Mouse (Mus musculus) brain, embryonic 14.5 days (tissue): ENCODE measurements around the gene Prkra. TPM values are rescaled to one million over a fixed set of nuclear protein-coding genes. Genes with fewer than 3 reads are reported as not detected.
"Not testable (repeated sequence)": the region's sequence is repeated elsewhere in the genome, so short reads cannot be mapped to it uniquely, and the experiment has no call there.

Source experiments
- DNase-seq: peaks from one replicate; pipeline ENCODE4 v3.0.0-alpha.2; 2011; ENCODE audit warnings: low read depth
- CTCF ChIP-seq: fragments of 200-500 bp; IDR thresholded peaks from 2 replicates; pipeline ENCODE4 v1.5.1; 2012; ENCODE audit warnings: inconsistent platforms, mild to moderate bottlenecking, moderate library complexity, borderline replicate concordance; ENCODE audit not compliant: insufficient read depth, insufficient read length; ENCODE audit errors: extremely low read depth
- POLR2A ChIP-seq: fragments of 200-500 bp; IDR thresholded peaks from 2 replicates; pipeline ENCODE4 v1.6.1; 2012; ENCODE audit warnings: mild to moderate bottlenecking, inconsistent platforms, borderline replicate concordance; ENCODE audit not compliant: poor library complexity, insufficient read depth, insufficient read length, severe bottlenecking; ENCODE audit errors: extremely low read depth
- polyA plus RNA-seq: library from polyadenylated mRNA; depleted of rRNA; stranded (reverse); fragments of >200 nt; gene quantifications from 2 replicates; pipeline ENCODE4 v1.2.3, GENCODE M21; 2012

Gene Prkra
- polyA plus RNA-seq, 1 experiment = 85.8 TPM

- peak; percentile 16 for DNase-seq
- TF ChIP-seq CTCF = no peak
Measured at GRCm38 (mm10) chr2:76654646-76655045, 6.8 kb upstream of the Prkra start.

GRCm38 (mm10) chr2:76653070-76653469, 5.3 kb upstream of the Prkra start:
- TF ChIP-seq POLR2A (no peak), CTCF (no peak)
- DNase-seq = no peak

GRCm38 (mm10) chr2:76648666-76649141, 889 bp upstream of the Prkra start:
- TF ChIP-seq POLR2A (no peak), CTCF (no peak)
- peak; percentile 41 for DNase-seq

GRCm38 (mm10) chr2:76647441-76647869, 360 bp downstream of the Prkra start:
- DNase-seq = no peak
- TF ChIP-seq POLR2A (no peak), CTCF (no peak)

GRCm38 (mm10) chr2:76643801-76644200, 4.0 kb downstream of the Prkra start:
- DNase-seq = no peak
- TF ChIP-seq CTCF (no peak), POLR2A (no peak)

- no peak for DNase-seq
Measured at GRCm38 (mm10) chr2:76639637-76640036, 8.2 kb downstream of the Prkra start.

GRCm38 (mm10) chr2:76631600-76631999, 16.2 kb downstream of the Prkra start:
- DNase-seq = peak; percentile 21
- TF ChIP-seq CTCF (no peak), POLR2A (no peak)

More at GRCm38 (mm10) chr2:76639637-76640036, 8.2 kb downstream of the Prkra start:
- TF ChIP-seq POLR2A (no peak), CTCF (no peak)

GRCm38 (mm10) chr2:76630293-76630692, 17.5 kb downstream of the Prkra start:
- no peak for DNase-seq
- TF ChIP-seq POLR2A (no peak), CTCF (no peak)

- DNase-seq = not testable (repeated sequence)
Measured at GRCm38 (mm10) chr2:76622316-76622715, 25.5 kb downstream of the Prkra start.

GRCm38 (mm10) chr2:76621724-76622123, 26.1 kb downstream of the Prkra start:
- no peak for TF ChIP-seq POLR2A
- TF ChIP-seq CTCF = no peak
- DNase-seq = no peak

- no peak for DNase-seq
Measured at GRCm38 (mm10) chr2:76620188-76620587, 27.6 kb downstream of the Prkra start.

GRCm38 (mm10) chr2:76618078-76618477, 29.7 kb downstream of the Prkra start:
- DNase-seq = peak; percentile 84
- TF ChIP-seq CTCF (peak; percentile 57; the same call in 1 of the 2 replicates), POLR2A (no peak)

More at GRCm38 (mm10) chr2:76620188-76620587, 27.6 kb downstream of the Prkra start:
- no peak for TF ChIP-seq CTCF
- TF ChIP-seq POLR2A = no peak

- no peak for DNase-seq
Measured at GRCm38 (mm10) chr2:76611996-76612395, 35.8 kb downstream of the Prkra start.

More at GRCm38 (mm10) chr2:76611996-76612395, 35.8 kb downstream of the Prkra start:
- TF ChIP-seq CTCF = no peak
- TF ChIP-seq POLR2A = no peak
